Mouse (Mus musculus) heart, embryonic 16.5 days (tissue): Measurements from ENCODE around the gene Tbc1d32. TPM values are rescaled to one million over a fixed set of nuclear protein-coding genes. Genes with fewer than 3 reads are reported as not detected.

ENCODE experiments used
- ATAC-seq: fragments of 200-750 bp; cut with Nextera tagmentation; replicated peaks from 2 replicates; pipeline ENCODE4 v1.8.0; 2017; ENCODE audit warnings: moderate number of reproducible peaks; ENCODE audit not compliant: insufficient read depth, low FRiP score; ENCODE audit errors: extremely low read depth
- H3K27ac ChIP-seq: fragments of 300-500 bp; sonication (generic); 2 replicates; pipeline ENCODE4 v1.5.1; 2014; ENCODE audit warnings: mild to moderate bottlenecking, low read length, control low read depth, moderate library complexity
- H3K27me3 ChIP-seq: fragments of 300-500 bp; sonication (generic); 2 replicates; pipeline ENCODE4 v1.6.1; 2014; ENCODE audit warnings: low read length, mixed read lengths; ENCODE audit not compliant: control insufficient read depth, insufficient read depth
- H3K36me3 ChIP-seq: fragments of 300-500 bp; sonication (generic); 2 replicates; pipeline ENCODE4 v1.6.1; 2014; ENCODE audit not compliant: control insufficient read depth, insufficient read depth
- H3K4me1 ChIP-seq: fragments of 300-500 bp; sonication (generic); 2 replicates; pipeline ENCODE4 v1.6.1; 2014; ENCODE audit warnings: low read length, mixed read lengths; ENCODE audit not compliant: control insufficient read depth, insufficient read depth
- H3K4me2 ChIP-seq: fragments of 300-500 bp; sonication (generic); 2 replicates; pipeline ENCODE4 v1.6.1; 2014; ENCODE audit warnings: low read depth, mild to moderate bottlenecking, control low read depth, low read length
- H3K4me3 ChIP-seq: fragments of 300-500 bp; sonication (generic); 2 replicates; pipeline ENCODE4 v1.5.1; 2014; ENCODE audit warnings: mild to moderate bottlenecking, control low read depth, low read length
- H3K9ac ChIP-seq: fragments of 300-500 bp; sonication (generic); 2 replicates; pipeline ENCODE4 v1.6.1; 2014; ENCODE audit warnings: low read length, control low read depth
- H3K9me3 ChIP-seq: fragments of 300-500 bp; sonication (generic); replicated peaks from 2 replicates; pipeline ENCODE4 v1.6.1; 2016; ENCODE audit warnings: low read length; ENCODE audit not compliant: control insufficient read depth
- whole genome bisulfite sequencing: fragments of 180-500 bp; shearing (Covaris S2); extraction: QIAGEN DNeasy Blood & Tissue Kit; methylation state at CpG from one replicate; pipeline ENCODE4 v1.1.7; 2014; 5-methylcytosine and 5-hydroxymethylcytosine counted together
- polyA plus RNA-seq: library from polyadenylated mRNA; unstranded; fragments of >200 nt; fragmentation: Nextera tagmentation; extraction: Ambion mirVana; gene quantifications from 2 replicates; pipeline ENCODE4 v1.2.1, GENCODE M21; 2015

Gene Tbc1d32
- polyA plus RNA-seq, 1 experiment from 2014 or later, result 2.1 TPM

DNA sequence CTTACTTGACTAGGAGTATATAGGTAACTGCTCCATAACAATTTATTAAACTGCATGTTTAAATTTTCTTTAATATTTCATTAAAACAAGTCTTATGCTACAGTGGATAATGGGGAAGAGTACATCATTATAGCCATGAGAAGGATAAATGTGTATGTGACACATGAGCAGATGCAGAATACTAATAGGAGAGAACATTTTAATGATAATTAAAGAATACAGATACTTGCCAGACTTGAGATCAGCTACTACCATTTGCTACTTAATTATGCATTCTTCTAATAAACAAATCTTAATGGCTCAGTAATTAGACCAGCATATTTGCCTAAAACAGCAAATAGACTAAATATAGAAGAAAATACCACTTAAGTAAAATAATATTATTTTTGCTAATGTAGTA, 131.7 kb downstream of the Tbc1d32 start:
- H3K9me3 ChIP-seq, result no peaks in the 10 kb centered on the region
- H3K27ac ChIP-seq, result no peak overlapping the region
- no peaks in the 10 kb centered on the region for H3K36me3 ChIP-seq
- no peaks in the 10 kb centered on the region for H3K27me3 ChIP-seq
- no peak overlapping the region for H3K4me2 ChIP-seq
- ATAC-seq, result no peak
- no peaks in the 10 kb centered on the region for H3K4me1 ChIP-seq
- H3K9ac ChIP-seq, result no peak overlapping the region
- H3K4me3 ChIP-seq, result no peak overlapping the region

DNA sequence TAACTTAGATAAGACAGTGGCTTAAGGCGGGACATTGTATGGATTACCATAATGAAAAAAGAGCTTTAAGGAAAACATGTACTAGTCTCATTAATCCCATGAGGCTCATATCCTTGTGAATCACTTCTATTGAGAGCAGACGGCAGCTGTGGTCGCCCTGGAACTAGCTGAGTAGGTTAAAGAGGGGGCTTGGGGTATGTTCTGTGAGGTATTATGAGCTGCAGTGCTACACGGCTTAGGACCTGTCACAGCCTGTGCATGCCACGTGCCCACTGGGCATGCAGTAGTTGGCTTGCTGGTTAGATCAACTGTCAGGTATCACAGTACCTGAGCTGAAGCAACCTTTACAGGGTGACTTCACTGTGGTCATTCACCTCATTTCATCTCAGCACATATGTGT, 133.9 kb downstream of the Tbc1d32 start:
- ATAC-seq, result no peak
- Histone ChIP-seq H3K4me1 (no peaks in the 10 kb centered on the region), H3K27me3 (no peaks in the 10 kb centered on the region), H3K4me3 (no peak overlapping the region), H3K9ac (no peak overlapping the region), H3K27ac (no peak overlapping the region), H3K4me2 (no peak overlapping the region), H3K9me3 (no peaks in the 10 kb centered on the region), H3K36me3 (no peaks in the 10 kb centered on the region)
- WGBS, result 86% methylated on average over 5 of the region's 5 CpGs

DNA sequence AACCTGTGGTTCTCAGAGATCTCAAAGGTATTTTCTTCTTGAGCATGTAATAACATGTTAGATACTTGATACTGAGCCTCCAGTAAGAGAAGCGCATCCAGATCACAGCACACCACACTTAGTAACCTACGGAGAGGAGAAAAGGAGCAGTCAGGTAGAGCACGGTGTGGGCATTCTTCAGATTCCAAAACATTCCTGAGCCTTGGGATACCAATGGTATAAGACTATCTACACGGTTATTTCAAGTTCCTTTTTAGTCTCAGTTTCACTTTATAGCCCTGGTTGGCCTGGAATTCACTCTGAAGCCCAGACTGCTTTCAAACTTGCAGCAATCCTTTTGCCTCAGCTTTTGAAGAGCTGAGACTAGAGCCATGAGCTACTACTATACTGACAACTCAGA, 138.8 kb downstream of the Tbc1d32 start:
- Histone ChIP-seq H3K9ac (no peak overlapping the region), H3K27ac (no peak overlapping the region), H3K9me3 (no peaks in the 10 kb centered on the region), H3K36me3 (no peaks in the 10 kb centered on the region), H3K27me3 (no peaks in the 10 kb centered on the region), H3K4me2 (no peak overlapping the region), H3K4me3 (no peak overlapping the region), H3K4me1 (no peaks in the 10 kb centered on the region)
- no peak for ATAC-seq
- WGBS, result 69% methylated on average over 4 of the region's 4 CpGs

DNA sequence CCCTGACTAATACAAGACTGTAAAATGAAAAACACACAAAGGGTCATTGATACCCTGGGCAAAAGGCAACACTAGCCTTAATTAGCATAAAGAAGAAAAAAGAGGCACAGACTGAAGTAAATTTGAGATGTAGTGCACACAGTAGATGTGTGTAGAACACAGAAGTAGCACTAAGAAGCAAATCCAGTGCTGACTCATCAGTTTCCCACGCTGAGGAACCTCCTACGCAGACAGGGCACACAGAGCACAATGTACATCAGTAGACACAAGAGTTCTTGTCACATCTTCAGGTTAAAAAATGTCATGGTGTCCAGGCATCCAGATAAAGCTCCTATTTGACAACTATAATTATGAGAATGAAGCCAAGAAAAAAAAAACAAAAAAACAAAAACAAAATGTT, 165.7 kb downstream of the Tbc1d32 start:
- 86% methylated on average over 2 of the region's 2 CpGs for WGBS

DNA sequence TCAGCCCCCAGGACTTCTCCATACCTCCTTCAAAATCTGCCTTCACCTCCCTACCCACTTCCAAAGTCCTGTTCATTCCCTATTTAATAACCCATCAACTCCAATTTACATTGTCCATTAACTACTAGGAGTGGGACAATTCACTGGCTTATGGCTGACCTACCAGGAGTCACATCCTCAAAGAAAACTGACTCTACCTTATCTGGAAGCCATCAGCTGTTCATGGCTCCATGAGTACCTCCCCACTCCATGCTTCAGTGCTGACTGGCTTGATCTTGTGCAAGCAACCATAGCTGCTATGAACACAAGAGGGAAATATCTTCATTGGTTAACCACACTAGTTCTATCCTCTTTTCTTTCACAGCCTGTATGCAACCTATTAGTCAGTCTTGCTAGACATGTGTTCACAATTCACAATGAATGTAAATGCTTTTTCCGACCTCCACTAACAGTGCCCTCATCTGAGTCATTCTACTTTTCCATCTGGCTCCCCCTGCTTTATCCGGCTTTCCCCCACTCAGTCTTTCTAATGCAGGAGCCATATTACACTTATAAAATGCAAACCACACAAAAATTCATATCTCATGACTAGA, 167.2 kb downstream of the Tbc1d32 start:
- H3K4me2 ChIP-seq, result no peak overlapping the region
- no peak overlapping the region for H3K9ac ChIP-seq
- H3K27me3 ChIP-seq, result no peaks in the 10 kb centered on the region
- no peaks in the 10 kb centered on the region for H3K36me3 ChIP-seq
- no peak overlapping the region for H3K4me3 ChIP-seq
- no peak for ATAC-seq
- 83% methylated on average over 2 of the region's 2 CpGs for WGBS
- no peaks in the 10 kb centered on the region for H3K9me3 ChIP-seq
- H3K4me1 ChIP-seq, result no peaks in the 10 kb centered on the region
- no peak overlapping the region for H3K27ac ChIP-seq

More for the DNA sequence above, 165.7 kb downstream of the Tbc1d32 start:
- Histone ChIP-seq H3K36me3 (no peaks in the 10 kb centered on the region), H3K9ac (no peak overlapping the region), H3K4me1 (no peaks in the 10 kb centered on the region), H3K27me3 (no peaks in the 10 kb centered on the region), H3K9me3 (no peaks in the 10 kb centered on the region), H3K4me3 (no peak overlapping the region), H3K4me2 (no peak overlapping the region), H3K27ac (no peak overlapping the region)
- no peak for ATAC-seq

DNA sequence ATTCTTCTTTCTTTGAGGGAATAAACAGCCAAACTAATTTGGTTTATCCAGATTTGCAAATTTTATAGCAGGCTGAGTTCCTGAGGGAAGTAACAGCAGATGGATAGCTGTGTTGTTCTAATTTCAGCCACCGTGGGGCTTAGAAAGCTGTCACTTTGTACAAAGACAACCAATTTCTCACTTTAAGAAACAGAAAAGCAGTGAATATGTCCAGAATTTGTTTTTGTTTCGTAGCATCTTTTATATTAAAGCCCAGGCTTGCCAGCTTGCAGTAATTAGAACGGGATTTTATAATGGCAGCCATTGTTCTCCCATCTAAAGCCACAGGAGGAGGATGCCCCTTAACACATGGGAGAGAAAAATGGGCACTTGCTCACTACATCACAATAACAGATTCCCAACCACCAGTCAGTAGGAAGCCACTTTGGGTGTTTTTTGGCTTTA, 169.5 kb downstream of the Tbc1d32 start:
- Histone ChIP-seq H3K27me3 (no peaks in the 10 kb centered on the region), H3K4me3 (no peak overlapping the region), H3K36me3 (no peaks in the 10 kb centered on the region), H3K4me1 (no peaks in the 10 kb centered on the region), H3K27ac (no peak overlapping the region), H3K9me3 (no peaks in the 10 kb centered on the region), H3K4me2 (no peak overlapping the region), H3K9ac (no peak overlapping the region)
- no peak for ATAC-seq
- WGBS, result 83% methylated on average over 3 of the region's 3 CpGs

DNA sequence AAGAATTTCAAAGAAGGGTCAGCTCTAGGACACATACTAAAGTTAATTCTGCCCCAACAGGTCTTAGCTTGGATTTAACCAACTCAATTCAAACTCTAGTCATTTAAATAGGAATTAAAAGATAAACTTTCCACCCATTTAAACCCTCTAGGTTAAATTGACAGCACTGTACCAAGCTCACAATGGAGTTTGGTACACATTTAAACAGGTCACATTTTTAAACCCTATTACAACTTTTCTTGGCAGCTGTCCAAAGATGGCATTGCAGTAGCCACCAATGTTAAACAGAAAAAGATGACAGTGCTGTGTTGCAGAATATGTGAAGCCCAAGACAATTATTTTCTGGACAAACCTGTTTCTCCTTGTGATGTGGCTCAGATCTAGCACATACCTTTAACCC, 203.1 kb downstream of the Tbc1d32 start:
- Histone ChIP-seq H3K4me2 (no peak overlapping the region), H3K36me3 (no peaks in the 10 kb centered on the region)
- ATAC-seq, result no peak

DNA sequence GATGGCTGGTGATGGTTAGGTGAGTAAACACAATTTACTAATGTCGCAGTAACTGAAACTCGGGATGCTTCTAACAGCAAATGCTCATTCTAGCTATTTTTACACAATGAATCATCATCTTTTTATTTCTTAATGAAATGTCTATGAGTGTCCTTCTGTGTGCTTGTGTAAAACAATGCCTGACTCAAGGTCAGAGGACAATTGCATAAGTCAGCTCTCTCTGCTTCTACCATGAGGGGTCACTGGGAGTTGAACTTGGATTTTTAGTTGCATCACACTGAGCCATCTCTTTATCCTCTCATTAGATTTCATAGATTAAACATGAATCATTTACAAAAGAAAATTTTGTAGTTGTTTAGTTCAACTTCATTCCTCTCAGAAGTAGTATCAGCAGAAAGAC, 203.9 kb downstream of the Tbc1d32 start:
- 79% methylated on average over 2 of the region's 2 CpGs for WGBS
- H3K9ac ChIP-seq, result no peak overlapping the region
- H3K4me2 ChIP-seq, result no peak overlapping the region
- H3K9me3 ChIP-seq, result no peaks in the 10 kb centered on the region
- no peak overlapping the region for H3K27ac ChIP-seq
- no peaks in the 10 kb centered on the region for H3K4me1 ChIP-seq
- H3K36me3 ChIP-seq, result no peaks in the 10 kb centered on the region
- H3K27me3 ChIP-seq, result no peaks in the 10 kb centered on the region
- no peak overlapping the region for H3K4me3 ChIP-seq
- ATAC-seq, result no peak

More for the DNA sequence above, 203.1 kb downstream of the Tbc1d32 start:
- H3K4me1 ChIP-seq, result no peaks in the 10 kb centered on the region
- H3K9ac ChIP-seq, result no peak overlapping the region
- H3K4me3 ChIP-seq, result no peak overlapping the region
- H3K27ac ChIP-seq, result no peak overlapping the region
- H3K9me3 ChIP-seq, result no peaks in the 10 kb centered on the region
- H3K27me3 ChIP-seq, result no peaks in the 10 kb centered on the region

DNA sequence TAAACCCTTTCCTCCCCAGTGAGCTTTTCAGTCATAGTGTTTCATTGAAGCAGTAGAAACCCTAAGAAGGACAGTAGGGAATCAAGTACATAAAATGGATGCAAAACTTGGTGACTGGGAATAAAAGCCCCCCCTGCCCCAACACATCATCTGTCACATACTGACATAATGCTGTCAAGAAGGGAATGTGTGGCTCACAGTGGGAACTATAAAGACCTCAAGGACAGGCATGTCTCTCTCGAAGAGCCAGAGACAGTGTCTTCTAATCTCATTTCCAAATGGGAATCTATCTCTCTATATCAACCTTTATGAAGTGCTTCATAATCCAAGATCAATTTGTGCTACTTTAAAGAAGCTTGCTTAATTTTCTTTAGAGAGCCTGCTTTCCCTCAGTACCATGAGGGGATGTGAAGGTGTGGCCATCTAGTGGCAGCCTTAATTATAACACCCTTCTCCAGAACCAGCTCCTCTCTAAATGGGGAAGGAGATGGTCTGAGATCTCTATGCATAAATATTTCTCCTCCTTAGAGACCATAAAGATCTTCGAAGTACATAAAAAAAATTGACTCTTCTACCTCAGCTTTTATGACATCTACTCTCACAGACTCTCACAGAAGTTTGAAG, 248.5 kb downstream of the Tbc1d32 start:
- no peak overlapping the region for H3K27ac ChIP-seq
- H3K4me2 ChIP-seq, result peak overlapping the region; percentile 28; the same call in 1 of the 2 replicates
- ATAC-seq, result no peak
- no peaks in the 10 kb centered on the region for H3K9me3 ChIP-seq
- WGBS, result 19% methylated on average over 2 of the region's 2 CpGs
- H3K9ac ChIP-seq, result no peak overlapping the region
- no peaks in the 10 kb centered on the region for H3K4me1 ChIP-seq
- H3K27me3 ChIP-seq, result no peaks in the 10 kb centered on the region
- H3K36me3 ChIP-seq, result no peaks in the 10 kb centered on the region
- H3K4me3 ChIP-seq, result no peak overlapping the region
